Mouse (Mus musculus) bone marrow, adult 2 months (tissue): ENCODE data around the gene Serpine1. TPM values are rescaled to one million over a fixed set of nuclear protein-coding genes. Genes with fewer than 3 reads are reported as not detected.

Experiments used
- H3K27ac ChIP-seq: fragments of 200-500 bp; 2 replicates; pipeline ENCODE4 v1.5.1; 2012; ENCODE audit warnings: low read depth, mild to moderate bottlenecking, control low read depth, inconsistent platforms, low read length; ENCODE audit not compliant: control insufficient read depth, poor library complexity, insufficient read depth
- H3K4me1 ChIP-seq: fragments of 200-500 bp; 2 replicates; pipeline ENCODE4 v1.6.1; 2011; ENCODE audit warnings: low read length; ENCODE audit not compliant: control insufficient read depth, insufficient read depth
- H3K4me3 ChIP-seq: fragments of 200-500 bp; replicated peaks from 2 replicates; pipeline ENCODE3; 2011; ENCODE audit warnings: mild to moderate bottlenecking, low read depth, low read length, control low read depth; ENCODE audit not compliant: control insufficient read depth
- CTCF ChIP-seq: fragments of 200-500 bp; IDR thresholded peaks from 2 replicates; pipeline ENCODE4 v1.5.1; 2011; ENCODE audit warnings: low read length, control low read depth; ENCODE audit not compliant: control insufficient read depth, insufficient read depth
- POLR2A ChIP-seq: fragments of 200-500 bp; IDR thresholded peaks from 2 replicates; pipeline ENCODE4 v1.6.1; 2011; ENCODE audit warnings: low read depth, mild to moderate bottlenecking, control low read depth, low read length, borderline replicate concordance; ENCODE audit not compliant: control insufficient read depth
- whole genome bisulfite sequencing: fragments of 180-500 bp; shearing (Covaris S2); methylation state at CpG from one replicate; pipeline ENCODE4 v1.1.7; 2018; 5-methylcytosine and 5-hydroxymethylcytosine counted together
- polyA plus RNA-seq: library from polyadenylated mRNA; stranded (reverse); fragments of >200 nt; gene quantifications from 2 replicates; pipeline ENCODE4 v1.2.4, GENCODE M21; 2011; ENCODE audit warnings: low replicate concordance; ENCODE audit not compliant: missing spikeins, insufficient read depth, insufficient read length

Serpine1 gene
- polyA plus RNA-seq, 1 experiment: 3.1 TPM

GRCm38 (mm10) chr5:137076191-137076930, 4.3 kb upstream of the Serpine1 start:
- no peak overlapping the region for H3K27ac ChIP-seq
- TF ChIP-seq CTCF (no peak), POLR2A (no peak)
- no peak overlapping the region for H3K4me3 ChIP-seq
- no peaks in the 10 kb centered on the region; the same call in 1 of the 2 replicates for H3K4me1 ChIP-seq
- 28% methylated on average over 12 of the region's 12 CpGs for WGBS

GRCm38 (mm10) chr5:137075726-137076125, 3.7 kb upstream of the Serpine1 start:
- H3K27ac ChIP-seq: no peak overlapping the region
- WGBS: 62% methylated on average over 6 of the region's 6 CpGs
- H3K4me1 ChIP-seq: no peaks in the 10 kb centered on the region; the same call in 1 of the 2 replicates
- H3K4me3 ChIP-seq: no peak overlapping the region
- TF ChIP-seq CTCF (no peak), POLR2A (no peak)

DNA sequence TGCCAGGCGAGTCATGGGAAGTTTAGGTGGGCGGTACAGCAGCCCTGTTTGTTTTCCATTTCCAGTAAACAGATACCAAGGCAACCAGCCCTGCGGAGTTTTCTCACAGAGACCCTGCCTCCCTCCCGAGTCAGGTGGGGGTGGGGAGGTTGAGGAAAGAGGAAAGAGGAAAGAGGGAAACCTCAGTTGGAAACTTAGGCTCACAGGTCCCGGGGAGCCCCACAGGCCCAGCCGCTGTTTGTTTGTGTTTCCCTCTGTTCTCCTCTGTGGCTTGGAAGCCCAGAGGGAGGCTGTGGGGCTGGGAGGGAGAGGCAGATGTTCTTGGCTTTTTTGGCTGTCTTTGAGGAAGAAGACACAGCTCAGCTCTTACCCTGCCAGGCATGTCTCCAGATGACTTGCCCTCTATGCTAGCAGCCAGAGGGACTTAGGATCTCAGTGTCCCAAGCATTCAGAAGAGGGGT, 2.2 kb upstream of the Serpine1 start:
- H3K27ac ChIP-seq: no peak overlapping the region
- no peaks in the 10 kb centered on the region; the same call in 1 of the 2 replicates for H3K4me1 ChIP-seq
- no peak overlapping the region for H3K4me3 ChIP-seq
- no peak for TF ChIP-seq POLR2A
- TF ChIP-seq CTCF: no peak
- WGBS: 72% methylated on average over 6 of the region's 6 CpGs

GRCm38 (mm10) chr5:137073141-137073540, 1.1 kb upstream of the Serpine1 start:
- H3K4me1 ChIP-seq: no peaks in the 10 kb centered on the region; the same call in 1 of the 2 replicates
- no peak overlapping the region for H3K4me3 ChIP-seq
- no peak overlapping the region for H3K27ac ChIP-seq
- WGBS: 81% methylated on average over 8 of the region's 8 CpGs
- TF ChIP-seq CTCF (no peak), POLR2A (no peak)

DNA sequence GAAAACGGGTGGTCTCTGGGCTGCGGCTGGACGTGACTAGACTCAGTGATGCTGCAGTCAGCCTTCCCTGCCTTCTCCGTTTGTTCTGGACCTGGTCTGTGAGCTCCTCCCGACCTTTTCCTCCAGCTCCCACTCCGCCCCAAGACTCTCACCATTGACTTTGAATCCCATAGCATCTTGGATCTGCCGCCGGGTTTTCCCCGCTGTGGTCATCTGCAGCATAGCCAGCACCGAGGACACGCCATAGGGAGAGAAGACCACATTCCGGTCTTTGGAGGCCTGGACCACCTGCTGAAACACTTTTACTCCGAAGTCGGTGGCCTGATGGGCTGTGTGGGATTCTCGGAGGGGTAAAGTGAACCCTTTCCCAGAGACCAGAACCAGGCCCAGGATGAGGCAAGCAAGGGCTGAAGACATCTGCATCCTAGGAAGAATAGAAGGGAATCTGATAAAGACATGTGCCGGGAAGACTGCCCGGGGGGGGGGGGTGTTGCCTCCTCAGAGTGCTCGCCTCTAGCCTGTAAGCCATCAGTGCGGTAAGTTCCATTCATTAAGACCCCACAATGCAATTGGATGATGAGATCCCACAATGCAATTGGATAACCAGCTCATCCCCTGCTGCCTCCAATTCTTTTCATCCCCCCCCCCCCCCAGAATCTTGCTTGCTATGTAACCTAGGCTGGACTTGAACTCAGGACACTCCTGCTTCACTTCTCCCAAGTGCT, 1.0 kb downstream of the Serpine1 start:
- no peaks in the 10 kb centered on the region; the same call in 1 of the 2 replicates for H3K4me1 ChIP-seq
- WGBS: 84% methylated on average over 19 of the region's 19 CpGs

GRCm38 (mm10) chr5:137068711-137069110, 3.4 kb downstream of the Serpine1 start:
- H3K4me3 ChIP-seq: no peak overlapping the region
- WGBS: 46% methylated on average over 4 of the region's 4 CpGs
- TF ChIP-seq POLR2A (no peak), CTCF (no peak)
- no peaks in the 10 kb centered on the region for H3K4me1 ChIP-seq
- no peak overlapping the region for H3K27ac ChIP-seq

More for the DNA sequence above, 1.0 kb downstream of the Serpine1 start:
- Histone ChIP-seq H3K27ac (no peak overlapping the region), H3K4me3 (no peak overlapping the region)
- no peak for TF ChIP-seq CTCF
- TF ChIP-seq POLR2A: no peak

DNA sequence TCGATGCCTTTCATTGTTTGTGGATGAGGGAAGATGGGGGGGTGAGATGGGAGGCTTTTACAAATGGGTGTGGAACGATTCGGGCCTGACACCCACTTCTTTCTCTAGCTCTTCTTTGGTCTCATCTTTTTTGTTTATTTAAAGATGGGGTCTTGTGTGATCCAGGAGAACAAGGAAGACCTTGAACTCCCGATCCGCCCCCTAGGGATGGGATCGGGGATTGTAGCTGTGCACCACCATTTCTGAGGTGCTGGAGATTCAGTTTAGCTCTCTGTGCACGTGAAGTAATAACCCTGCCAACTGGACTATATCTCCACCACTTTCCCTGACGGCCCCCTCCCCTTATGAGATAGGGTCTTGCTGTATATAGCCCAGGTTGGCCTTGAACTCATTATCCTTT, 6.1 kb downstream of the Serpine1 start:
- Histone ChIP-seq H3K27ac (no peak overlapping the region), H3K4me1 (no peaks in the 10 kb centered on the region), H3K4me3 (no peak overlapping the region)
- WGBS: 73% methylated on average over 8 of the region's 8 CpGs
- TF ChIP-seq CTCF (no peak), POLR2A (no peak)

DNA sequence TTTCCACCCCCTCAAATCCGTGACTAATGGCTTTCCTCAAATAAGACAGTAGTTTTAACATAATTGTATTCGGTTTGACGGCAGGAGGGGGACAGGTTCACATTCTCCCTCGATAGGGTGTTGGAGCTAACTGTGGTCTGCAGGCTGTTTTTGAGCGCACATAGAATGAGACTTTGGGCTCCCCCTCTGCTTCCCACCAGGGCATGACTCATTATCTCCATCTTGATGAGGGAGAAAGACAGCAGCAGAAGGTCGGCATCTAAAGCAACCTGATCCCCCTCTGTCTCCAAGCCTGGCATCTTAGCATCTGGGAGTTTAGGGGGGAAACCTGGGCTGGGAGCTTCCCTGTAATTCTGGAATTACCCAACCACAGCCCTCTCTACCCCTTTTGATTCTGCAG, 6.6 kb downstream of the Serpine1 start:
- TF ChIP-seq CTCF: no peak
- no peak for TF ChIP-seq POLR2A
- Histone ChIP-seq H3K27ac (no peak overlapping the region), H3K4me1 (no peaks in the 10 kb centered on the region), H3K4me3 (no peak overlapping the region)
- 70% methylated on average over 6 of the region's 6 CpGs for WGBS

- TF ChIP-seq CTCF (no peak), POLR2A (no peak)
- H3K27ac ChIP-seq: no peak overlapping the region
- no peaks in the 10 kb centered on the region for H3K4me1 ChIP-seq
- 73% methylated on average over 5 of the region's 5 CpGs for WGBS
- no peak overlapping the region for H3K4me3 ChIP-seq
These were observed 9.5 kb downstream of the Serpine1 start for GRCm38 (mm10) chr5:137062601-137063000.
